Mouse (Mus musculus) leukemia stem cell, adult 10-12 weeks (primary cell): ENCODE measurements around the gene Cd24a. TPM values are rescaled to one million over a fixed set of nuclear protein-coding genes. Genes with fewer than 3 reads are reported as not detected.

Source experiments
- polyA plus RNA-seq: library from polyadenylated mRNA; stranded (reverse); fragments of >175 nt; gene quantifications from 2 replicates; pipeline ENCODE4 v1.2.3, GENCODE M21; 2012; ENCODE audit warnings: low replicate concordance

The Cd24a gene
- 362 and 981 TPM in 2 replicates for polyA plus RNA-seq

DNA sequence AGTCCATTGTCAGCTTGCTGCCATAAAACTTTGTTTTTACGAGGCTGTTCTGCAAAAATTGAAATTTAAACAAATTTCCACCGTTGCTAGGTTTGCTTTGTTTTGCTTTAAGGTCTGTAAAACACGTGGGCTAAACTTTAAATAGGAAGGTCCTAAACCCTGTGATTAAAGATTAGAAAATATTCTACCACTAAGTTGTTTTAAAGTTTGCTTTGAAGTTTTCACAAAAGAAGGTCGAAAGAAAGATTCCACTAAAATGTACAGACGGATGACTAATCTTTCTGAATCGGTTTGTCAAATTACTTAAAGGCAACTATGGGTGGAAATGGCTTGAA lies at the start of gene Cd24a:
Cd24a (plus strand) TSS at position 288 of the 335 bp plus-strand sequence.

DNA sequence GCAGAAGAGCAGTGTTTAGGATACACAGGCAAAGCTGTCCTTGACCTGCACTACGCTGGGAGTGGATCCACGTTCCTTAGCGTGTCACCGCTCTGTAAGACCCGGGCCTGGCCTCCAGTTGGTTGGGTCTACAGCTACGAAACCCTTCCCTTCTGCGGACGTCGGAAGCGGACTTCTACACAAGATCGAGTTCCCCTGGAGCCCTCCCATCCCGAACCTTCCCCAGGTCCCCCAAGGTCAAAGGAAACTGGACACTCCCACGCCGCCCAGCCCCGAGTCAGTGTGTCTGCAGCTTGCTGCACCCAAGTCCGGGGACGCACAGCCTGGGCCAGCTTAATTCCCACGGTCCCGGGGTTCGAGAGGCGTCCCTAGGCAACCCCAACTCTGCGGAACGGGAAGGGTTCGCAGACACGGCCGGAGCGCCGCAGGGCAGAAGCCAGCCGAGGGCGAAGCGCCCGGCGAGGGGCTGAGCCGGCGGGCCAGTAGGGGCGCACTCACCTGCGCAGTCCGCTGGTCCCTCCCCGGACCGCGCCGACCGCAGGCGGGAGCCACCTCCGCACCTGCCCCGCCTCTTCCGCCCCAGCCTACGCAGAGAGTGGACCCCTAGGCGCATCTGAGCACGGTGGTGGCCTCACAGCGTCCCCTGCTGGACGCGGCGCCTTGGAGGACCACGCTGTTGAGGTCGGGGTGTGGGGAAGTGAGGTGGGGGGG lies 37.5 kb upstream of the Cd24a start, which contains the start of gene 1700021F05Rik:
1700021F05Rik (minus strand) TSS at position 553 of the 711 bp plus-strand sequence.

Other genes with a start within 250 kb of the Cd24a start
- 6.3 and 7.5 TPM in 2 replicates for gene Bend3, start 99.5 kb upstream of the Cd24a start, polyA plus RNA-seq
- gene Gm9803, start 54.2 kb upstream of the Cd24a start, polyA plus RNA-seq: 6.9 and 13.8 TPM in 2 replicates
- 5.3 and 11.0 TPM in 2 replicates for gene 1700021F05Rik, start 37.3 kb upstream of the Cd24a start, polyA plus RNA-seq